Mouse (Mus musculus): Measurements from ENCODE around the gene Vmn1r184. TPM values are rescaled to one million over a fixed set of nuclear protein-coding genes. Genes with fewer than 3 reads are reported as not detected.
"Not testable (repeated sequence)": the region's sequence is repeated elsewhere in the genome, so short reads cannot be mapped to it uniquely, and the experiment has no call there.

The Vmn1r184 gene
- polyA plus RNA-seq (2015; fragmentation: Nextera tagmentation; extraction: Ambion mirVana) = not detected in 2 replicates

DNA sequence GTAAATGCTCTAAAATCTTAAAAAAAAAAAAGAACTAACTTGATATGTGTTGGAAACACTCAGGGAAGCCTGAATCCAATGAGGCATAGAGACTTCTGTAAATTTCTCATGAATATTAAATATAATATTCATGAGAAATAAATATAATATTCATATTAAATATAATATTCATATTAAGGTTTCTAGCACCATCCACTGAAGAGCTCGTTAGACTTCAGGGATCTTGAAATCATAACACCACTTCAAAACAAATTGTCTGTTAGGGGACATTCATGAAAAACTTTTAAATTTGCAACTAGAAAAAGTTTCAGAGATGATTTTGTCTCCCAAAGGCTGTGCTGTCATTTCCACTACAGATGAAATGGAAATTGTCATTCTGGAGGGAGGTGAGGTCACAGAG is at the start of gene Vmn1r184:
TSS of gene Vmn1r184 (plus strand) at position 301 of the 400 bp plus-strand sequence.
- not testable (repeated sequence) for ATAC-seq (ENCODE audit: low FRiP score, low read depth); H3K9me3 ChIP-seq; H3K4me1 ChIP-seq (replicated peaks); H3K27me3 ChIP-seq; H3K4me2 ChIP-seq; H3K36me3 ChIP-seq; H3K4me3 ChIP-seq; H3K9ac ChIP-seq; H3K27ac ChIP-seq (replicated peaks)
- 80% methylated on average over 1 of the region's 1 CpGs for WGBS

- not testable (repeated sequence) for H3K9me3 ChIP-seq; ATAC-seq (ENCODE audit: low FRiP score, low read depth); H3K9ac ChIP-seq; H3K36me3 ChIP-seq; H3K27ac ChIP-seq (replicated peaks); H3K4me3 ChIP-seq; H3K4me1 ChIP-seq (replicated peaks); H3K4me2 ChIP-seq; H3K27me3 ChIP-seq
- whole genome bisulfite sequencing = 92% methylated on average over 8 of the region's 8 CpGs
Observed at GRCm38 (mm10) chr7:26303429-26304166, 43.5 kb downstream of the Vmn1r184 start.

DNA sequence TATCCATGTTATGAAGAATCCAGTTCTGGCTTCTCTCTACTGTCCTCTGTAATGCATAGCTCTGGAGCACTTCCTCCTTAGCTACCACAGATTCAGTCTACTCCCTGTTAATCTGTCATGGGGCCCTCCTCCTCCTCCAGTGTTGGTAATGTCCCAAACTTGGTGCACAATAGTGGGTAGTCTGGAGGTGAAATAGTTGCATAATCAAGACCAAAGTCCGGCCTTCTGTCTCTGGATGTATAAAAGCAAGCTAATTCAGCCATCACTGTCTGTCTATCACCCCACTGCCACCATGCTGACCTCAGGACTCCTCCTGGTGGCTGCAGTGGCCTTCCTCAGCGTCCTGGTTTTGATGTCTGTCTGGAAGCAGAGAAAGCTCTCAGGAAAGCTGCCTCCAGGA is 46.8 kb downstream of the Vmn1r184 start, which contains the start of gene Cyp2a4:
TSS of gene Cyp2a4 (plus strand) at position 244 of the 400 bp plus-strand sequence.
- not testable (repeated sequence) for H3K9ac ChIP-seq; ATAC-seq (ENCODE audit: low FRiP score, low read depth); H3K4me3 ChIP-seq; H3K4me1 ChIP-seq (replicated peaks); H3K36me3 ChIP-seq; H3K27ac ChIP-seq (replicated peaks); H3K4me2 ChIP-seq; H3K9me3 ChIP-seq; H3K27me3 ChIP-seq
- 56% methylated on average over 2 of the region's 2 CpGs for WGBS

DNA sequence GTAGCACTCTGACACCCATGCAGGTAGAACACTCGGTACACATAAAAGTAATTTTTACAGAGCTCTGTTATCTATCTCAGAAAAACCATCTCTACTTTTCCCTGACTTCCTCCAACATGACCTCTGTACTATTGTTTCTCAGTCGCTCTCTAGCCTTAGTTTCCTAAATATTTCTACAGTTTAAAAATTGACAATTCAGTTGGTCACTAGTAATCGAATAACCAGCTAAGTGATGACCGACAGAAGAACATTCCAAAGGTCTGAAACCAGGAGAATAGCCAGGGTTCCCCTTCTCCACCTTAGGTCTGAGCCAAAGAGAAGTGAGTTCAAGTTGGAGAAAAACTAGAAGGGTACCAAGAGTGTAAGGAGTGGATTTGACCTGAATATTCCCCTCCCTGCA is 51.7 kb downstream of the Vmn1r184 start:
- not testable (repeated sequence) for H3K27me3 ChIP-seq; H3K9ac ChIP-seq; H3K4me3 ChIP-seq; H3K9me3 ChIP-seq; H3K27ac ChIP-seq (replicated peaks); H3K4me1 ChIP-seq (replicated peaks); H3K36me3 ChIP-seq; ATAC-seq (ENCODE audit: low FRiP score, low read depth); H3K4me2 ChIP-seq
- 85% methylated on average over 4 of the region's 4 CpGs for WGBS

- not testable (repeated sequence) for H3K27me3 ChIP-seq; H3K4me1 ChIP-seq (replicated peaks); H3K9ac ChIP-seq; H3K9me3 ChIP-seq; H3K36me3 ChIP-seq; ATAC-seq (ENCODE audit: low FRiP score, low read depth); H3K27ac ChIP-seq (replicated peaks); H3K4me2 ChIP-seq; H3K4me3 ChIP-seq
- WGBS = 88% methylated on average over 2 of the region's 2 CpGs
Observed at GRCm38 (mm10) chr7:26315194-26315593, 55.1 kb downstream of the Vmn1r184 start.

GRCm38 (mm10) chr7:26315809-26316208 is 55.7 kb downstream of the Vmn1r184 start:
- not testable (repeated sequence) for H3K9ac ChIP-seq; H3K36me3 ChIP-seq; H3K27ac ChIP-seq (replicated peaks); H3K4me2 ChIP-seq; H3K4me3 ChIP-seq; H3K27me3 ChIP-seq; ATAC-seq (ENCODE audit: low FRiP score, low read depth); H3K4me1 ChIP-seq (replicated peaks); H3K9me3 ChIP-seq
- 85% methylated on average over 4 of the region's 4 CpGs for WGBS

Other genes starting within 250 kb of the Vmn1r184 start
- not detected in 2 replicates for gene Cyp2b13, start 198.8 kb upstream of the Vmn1r184 start, polyA plus RNA-seq (2015; fragmentation: Nextera tagmentation; extraction: Ambion mirVana)
- not detected in 2 replicates for gene Cyp2b9, start 86.9 kb upstream of the Vmn1r184 start, polyA plus RNA-seq (2015; fragmentation: Nextera tagmentation; extraction: Ambion mirVana)
- gene Cyp2a4, start 46.8 kb downstream of the Vmn1r184 start, polyA plus RNA-seq (2015; fragmentation: Nextera tagmentation; extraction: Ambion mirVana) = not detected in 2 replicates
- not detected in 2 replicates for gene Nlrp9c, start 143.4 kb downstream of the Vmn1r184 start, polyA plus RNA-seq (2015; fragmentation: Nextera tagmentation; extraction: Ambion mirVana)
- not detected in 2 replicates for gene Nlrp4a, start 174.8 kb downstream of the Vmn1r184 start, polyA plus RNA-seq (2015; fragmentation: Nextera tagmentation; extraction: Ambion mirVana)